Comparison of ENCODE assay signal across 16 mouse cellular contexts in the genomic region with DNA sequence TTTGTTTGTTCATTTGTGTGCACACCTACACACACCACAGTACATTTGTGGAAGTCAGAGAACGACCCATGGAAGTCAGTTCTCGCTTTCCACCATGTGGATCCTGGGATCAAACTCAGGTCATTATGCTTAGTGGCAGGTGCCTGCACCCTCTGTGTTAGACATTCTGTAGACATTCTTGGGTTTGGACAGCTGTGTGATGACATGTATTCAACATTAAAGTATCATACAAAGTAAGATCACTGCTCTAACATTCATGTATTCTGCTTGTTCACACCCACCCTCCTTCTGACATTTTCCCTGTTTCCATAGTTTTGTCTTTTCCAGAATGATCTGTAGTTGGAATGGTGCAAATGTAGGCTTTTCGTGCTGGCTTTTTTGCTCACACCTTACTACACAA.
"Had no signal": no experiment of that assay in that cellular context is flagged by ENCODE, and none has a peak within 500 bp of the region (broad histone marks: within the 10 kb centered on the region; RNA-seq: fewer than 3 reads in every experiment).

No protein-coding gene starts in this region.

- H3K4me2 ChIP-seq: neural tube, embryonic 13.5 days; neural tube, embryonic 15.5 days; stomach, embryonic 15.5 days had no signal

- H3K27me3 ChIP-seq: neural tube, embryonic 13.5 days; neural tube, embryonic 15.5 days; stomach, embryonic 15.5 days had no signal

- H3K27ac ChIP-seq: neural tube, embryonic 13.5 days; neural tube, embryonic 15.5 days; stomach, embryonic 15.5 days; stomach, postnatal 0 days had no signal

- H3K9ac ChIP-seq: neural tube, embryonic 13.5 days; neural tube, embryonic 15.5 days; stomach, embryonic 15.5 days had no signal

- DNase-seq: retina, postnatal 1 day; right cerebral cortex, adult 18-20 months; right cerebral cortex, postnatal 14 days; right cerebral cortex, postnatal 25 days; right cerebral cortex, postnatal 4 days; spleen, adult 18-20 months; thymus, adult 18-20 months; thymus, adult 2 months; thymus, postnatal 14 days; thymus, postnatal 25 days; thymus, postnatal 36 days; thymus, postnatal 4 days had no signal

- H3K36me3 ChIP-seq: neural tube, embryonic 13.5 days; neural tube, embryonic 15.5 days; stomach, embryonic 15.5 days had no signal

- H3K4me3 ChIP-seq: neural tube, embryonic 13.5 days; neural tube, embryonic 15.5 days; stomach, embryonic 15.5 days had no signal

- H3K4me1 ChIP-seq: neural tube, embryonic 13.5 days; neural tube, embryonic 15.5 days; stomach, embryonic 15.5 days had no signal

- H3K9me3 ChIP-seq: neural tube, embryonic 13.5 days; neural tube, embryonic 15.5 days; stomach, embryonic 15.5 days had no signal
